Mouse (Mus musculus) lung, adult 2 months (tissue): ENCODE measurements around the gene Abhd2.

Source experiments
- CTCF ChIP-seq: fragments of 200-500 bp; IDR thresholded peaks from 2 replicates; pipeline ENCODE4 v1.5.1; 2011; ENCODE audit warnings: mild to moderate bottlenecking, low read length, control low read depth; ENCODE audit not compliant: insufficient read depth
- POLR2A ChIP-seq: fragments of 200-500 bp; IDR thresholded peaks from 2 replicates; pipeline ENCODE4 v1.6.1; 2011; ENCODE audit warnings: low read depth, mild to moderate bottlenecking, control low read depth, low read length, borderline replicate concordance; ENCODE audit errors: extremely low read depth

GRCm38 (mm10) chr7:79226834-79227486 lies 46.0 kb upstream of the Abhd2 start:
- TF ChIP-seq POLR2A (no peak), CTCF (no peak)
